Mouse (Mus musculus): Measurements from ENCODE around the gene Gm21973.

Gene Gm21973

DNA sequence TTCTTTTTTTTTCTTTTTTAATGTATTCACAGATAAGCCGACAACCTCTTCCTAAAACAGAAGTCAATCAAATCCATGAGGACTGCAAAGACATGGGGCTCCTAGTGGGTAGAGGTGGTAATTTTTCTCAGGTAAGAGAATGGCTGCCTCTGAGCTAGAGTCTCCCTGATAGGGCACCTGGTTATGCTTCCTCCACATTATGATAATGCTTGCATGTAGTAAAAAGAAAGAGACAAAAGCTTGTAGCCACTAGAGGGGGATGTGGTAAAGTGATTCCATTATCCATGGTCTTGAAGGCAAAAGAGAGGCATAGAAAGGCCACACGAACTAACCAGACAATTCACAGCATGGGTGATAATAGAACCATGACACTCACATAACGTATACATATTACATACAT is 75.2 kb downstream of the Gm21973 start:
- DNase-seq: no peak

DNA sequence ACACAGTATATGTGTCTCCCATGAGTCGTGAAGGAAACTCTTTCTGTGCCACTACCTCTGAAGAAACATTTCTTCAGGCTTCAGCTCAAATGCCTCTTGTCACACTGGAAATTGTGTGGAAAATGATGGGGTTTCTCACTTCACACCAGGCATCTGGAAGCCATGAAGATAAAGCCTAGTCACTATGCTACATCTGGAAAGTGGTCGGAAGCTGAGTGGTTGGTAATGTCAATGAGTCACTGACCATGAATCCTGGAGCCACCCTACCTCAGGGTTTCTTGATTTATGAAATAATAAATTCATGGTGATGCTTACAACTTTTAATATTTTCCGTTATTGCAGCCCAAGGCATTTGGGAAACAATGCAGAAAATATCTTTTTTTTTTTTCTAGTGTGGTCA is 84.7 kb downstream of the Gm21973 start:
- DNase-seq: no peak

- no peak for DNase-seq
Observed at GRCm38 (mm10) chr15:10410881-10411280, 85.7 kb downstream of the Gm21973 start.

GRCm38 (mm10) chr15:10413656-10414055 is 88.5 kb downstream of the Gm21973 start:
- no peak for DNase-seq

DNA sequence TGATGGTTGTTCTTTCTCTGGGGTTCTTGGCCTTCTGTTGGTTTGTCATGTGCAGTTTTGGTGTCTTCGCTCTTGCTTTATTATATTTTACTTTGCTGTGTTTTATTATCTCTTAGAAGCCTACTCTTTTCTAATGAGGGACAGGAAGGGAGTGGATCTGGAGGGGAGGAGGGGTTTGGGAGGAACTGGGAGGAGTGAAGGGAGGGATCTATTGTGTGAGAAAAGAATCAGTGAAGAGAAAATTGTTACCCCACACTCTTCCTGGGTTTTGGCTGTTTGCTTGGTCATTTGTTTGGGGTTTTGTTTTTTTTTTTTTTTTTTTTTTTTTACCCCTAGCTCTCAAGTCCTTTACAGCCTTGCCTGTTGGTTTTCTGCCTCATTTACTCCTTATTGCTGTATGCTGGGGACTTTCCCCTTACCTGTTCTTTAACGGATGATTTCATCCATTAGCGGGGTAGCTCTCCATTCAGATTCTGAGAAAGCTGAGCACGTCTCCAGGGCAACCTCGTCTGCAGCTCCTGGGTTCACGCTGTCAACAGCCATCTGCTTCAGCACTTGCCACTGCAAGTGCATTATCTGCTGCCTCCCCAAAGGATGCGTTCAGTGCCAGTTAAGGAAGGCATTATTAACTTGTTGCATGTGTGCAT is 96.1 kb downstream of the Gm21973 start:
- no peak for DNase-seq

DNA sequence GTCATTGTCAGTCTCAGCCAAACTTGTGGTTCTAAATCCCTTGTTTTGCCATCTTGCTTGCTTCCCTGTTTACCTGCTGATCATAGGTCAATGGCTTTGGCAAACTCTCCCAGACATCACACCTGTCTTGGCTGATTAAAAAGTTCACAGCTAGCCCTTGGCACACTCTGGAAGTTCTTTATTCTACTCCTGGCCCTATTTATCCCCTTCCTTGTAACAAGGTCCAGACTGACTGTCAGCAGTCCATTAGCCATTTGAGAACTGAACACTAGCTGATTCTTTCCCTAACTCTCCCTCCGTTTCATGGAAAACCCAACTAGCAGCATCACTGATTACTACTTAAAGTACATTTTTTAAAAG is 96.6 kb downstream of the Gm21973 start:
- no peak for DNase-seq
